Mouse (Mus musculus) heart, embryonic 16.5 days (tissue): ENCODE results near the gene Dvl3. TPM values are rescaled to one million over a fixed set of nuclear protein-coding genes. Genes with fewer than 3 reads are reported as not detected.

ENCODE experiments used
- ATAC-seq: fragments of 200-750 bp; cut with Nextera tagmentation; replicated peaks from 2 replicates; pipeline ENCODE4 v1.8.0; 2017; ENCODE audit warnings: moderate number of reproducible peaks; ENCODE audit not compliant: insufficient read depth, low FRiP score; ENCODE audit errors: extremely low read depth
- H3K27ac ChIP-seq: fragments of 300-500 bp; sonication (generic); 2 replicates; pipeline ENCODE4 v1.5.1; 2014; ENCODE audit warnings: mild to moderate bottlenecking, low read length, control low read depth, moderate library complexity
- H3K27me3 ChIP-seq: fragments of 300-500 bp; sonication (generic); 2 replicates; pipeline ENCODE4 v1.6.1; 2014; ENCODE audit warnings: low read length, mixed read lengths; ENCODE audit not compliant: control insufficient read depth, insufficient read depth
- H3K36me3 ChIP-seq: fragments of 300-500 bp; sonication (generic); 2 replicates; pipeline ENCODE4 v1.6.1; 2014; ENCODE audit not compliant: control insufficient read depth, insufficient read depth
- H3K4me1 ChIP-seq: fragments of 300-500 bp; sonication (generic); 2 replicates; pipeline ENCODE4 v1.6.1; 2014; ENCODE audit warnings: low read length, mixed read lengths; ENCODE audit not compliant: control insufficient read depth, insufficient read depth
- H3K4me2 ChIP-seq: fragments of 300-500 bp; sonication (generic); 2 replicates; pipeline ENCODE4 v1.6.1; 2014; ENCODE audit warnings: low read depth, mild to moderate bottlenecking, control low read depth, low read length
- H3K4me3 ChIP-seq: fragments of 300-500 bp; sonication (generic); 2 replicates; pipeline ENCODE4 v1.5.1; 2014; ENCODE audit warnings: mild to moderate bottlenecking, control low read depth, low read length
- H3K9ac ChIP-seq: fragments of 300-500 bp; sonication (generic); 2 replicates; pipeline ENCODE4 v1.6.1; 2014; ENCODE audit warnings: low read length, control low read depth
- H3K9me3 ChIP-seq: fragments of 300-500 bp; sonication (generic); replicated peaks from 2 replicates; pipeline ENCODE4 v1.6.1; 2016; ENCODE audit warnings: low read length; ENCODE audit not compliant: control insufficient read depth
- WGBS: fragments of 180-500 bp; shearing (Covaris S2); extraction: QIAGEN DNeasy Blood & Tissue Kit; methylation state at CpG from one replicate; pipeline ENCODE4 v1.1.7; 2014; 5-methylcytosine and 5-hydroxymethylcytosine counted together
- polyA plus RNA-seq: library from polyadenylated mRNA; unstranded; fragments of >200 nt; fragmentation: Nextera tagmentation; extraction: Ambion mirVana; gene quantifications from 2 replicates; pipeline ENCODE4 v1.2.1, GENCODE M21; 2015

Gene Dvl3
- polyA plus RNA-seq, 1 experiment from 2014 or later = 18.9 TPM

DNA sequence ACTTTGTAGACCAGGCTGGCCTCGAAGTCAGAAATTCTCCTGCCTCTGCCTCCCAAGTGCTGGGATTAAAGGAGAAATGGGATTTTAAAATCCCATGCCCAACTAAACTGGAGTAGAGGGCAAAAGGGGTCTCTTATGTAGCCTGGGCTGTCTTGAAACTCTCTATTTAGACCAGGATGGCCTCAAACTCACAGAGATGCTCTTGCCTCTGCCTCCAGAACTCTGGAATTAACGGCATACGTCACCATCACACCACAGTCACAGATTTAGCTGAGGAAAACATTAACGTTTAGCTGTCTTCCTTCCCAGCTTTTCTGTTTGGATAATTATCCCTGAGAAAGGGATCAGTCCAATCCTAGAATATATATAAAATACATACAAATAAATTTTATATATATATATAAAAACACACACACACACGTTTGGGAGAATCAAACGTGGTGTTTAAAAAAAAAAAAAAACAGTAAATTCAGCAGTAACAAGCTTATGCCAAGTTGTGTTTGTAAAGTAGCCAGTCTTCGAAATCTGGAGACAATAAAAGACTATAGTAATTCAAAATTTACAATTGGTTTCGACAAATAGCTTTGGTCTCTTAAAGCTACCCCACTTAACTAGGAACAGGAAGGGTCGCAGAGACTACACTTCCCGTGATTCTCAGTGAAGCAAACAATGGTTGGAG is 18.0 kb downstream of the Dvl3 start:
- H3K4me1 ChIP-seq = peaks cover 22% of the 10 kb centered on the region
- no peaks in the 10 kb centered on the region for H3K27me3 ChIP-seq
- peaks cover 44% of the 10 kb centered on the region for H3K36me3 ChIP-seq
- no peak overlapping the region for H3K27ac ChIP-seq
- 0 out of 2 replicates have a peak overlapping the region, but pooled peaks have one; percentile 20 for H3K4me2 ChIP-seq
- no peak overlapping the region for H3K4me3 ChIP-seq
- H3K9me3 ChIP-seq = no peaks in the 10 kb centered on the region
- no peak overlapping the region for H3K9ac ChIP-seq
- no peak for ATAC-seq
- 44% methylated on average over 10 of the region's 10 CpGs for WGBS

DNA sequence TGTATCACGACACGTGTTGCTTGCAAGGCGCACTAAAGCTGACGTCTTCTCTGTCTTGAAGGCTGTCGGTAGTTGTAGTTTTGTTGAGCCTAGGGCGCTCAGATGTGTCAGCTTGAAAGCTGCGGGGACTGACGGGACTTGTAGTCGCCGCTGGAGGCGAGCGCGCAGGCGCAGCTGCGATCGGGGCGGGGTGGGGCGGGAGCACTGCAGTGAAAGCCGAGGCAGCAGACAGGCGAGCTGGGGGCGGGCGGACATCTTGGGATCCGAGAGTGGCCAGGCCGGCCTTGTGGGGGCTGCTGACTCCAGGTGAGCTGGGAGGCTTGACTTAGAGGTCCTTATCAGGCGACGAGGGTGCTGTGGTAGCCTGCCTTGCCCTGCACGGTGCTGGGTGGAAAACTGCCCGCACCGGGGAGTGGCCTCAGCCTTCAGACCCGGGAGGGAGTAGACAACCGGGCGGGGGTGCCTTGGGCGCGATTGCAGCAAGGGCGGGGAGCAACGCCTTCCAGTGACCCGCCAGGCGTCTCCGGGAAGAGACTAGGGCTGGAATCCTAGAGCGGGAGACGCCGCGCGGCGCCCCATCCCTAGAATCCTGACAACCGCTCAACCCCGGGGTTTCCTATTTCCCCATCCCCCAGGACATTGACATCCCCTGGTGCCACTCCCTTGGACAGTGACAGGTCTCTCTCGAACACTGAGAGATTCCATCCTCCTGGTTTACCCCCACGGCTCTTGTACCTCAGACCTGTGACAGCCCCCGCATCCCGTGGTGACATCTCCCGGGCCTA is 18.7 kb downstream of the Dvl3 start, which contains the start of gene Ap2m1:
TSS of gene Ap2m1 (plus strand) at position 183 of the 785 bp plus-strand sequence.
- Histone ChIP-seq H3K4me2 (peak within 1 kb of the TSS; percentile 82), H3K36me3 (peaks cover 51% of the 10 kb centered on the region), H3K4me1 (peaks cover 22% of the 10 kb centered on the region), H3K9ac (peak within 1 kb of the TSS; percentile 98), H3K9me3 (no peaks in the 10 kb centered on the region), H3K27me3 (no peaks in the 10 kb centered on the region), H3K27ac (peak within 1 kb of the TSS; percentile 92), H3K4me3 (peak within 1 kb of the TSS; percentile 89)
- peak; percentile 97 for ATAC-seq
- WGBS = under 1% methylated on average over 52 of the region's 52 CpGs

- Histone ChIP-seq H3K9me3 (no peaks in the 10 kb centered on the region), H3K27ac (peak overlapping the region; percentile 92), H3K9ac (peak overlapping the region; percentile 98), H3K4me1 (peaks cover 22% of the 10 kb centered on the region), H3K4me2 (peak overlapping the region; percentile 82), H3K27me3 (no peaks in the 10 kb centered on the region), H3K36me3 (peaks cover 52% of the 10 kb centered on the region), H3K4me3 (peak overlapping the region; percentile 89)
- no peak for ATAC-seq
- WGBS = 26% methylated on average over 9 of the region's 9 CpGs
These were observed 19.4 kb downstream of the Dvl3 start for GRCm38 (mm10) chr16:20536081-20536665.

DNA sequence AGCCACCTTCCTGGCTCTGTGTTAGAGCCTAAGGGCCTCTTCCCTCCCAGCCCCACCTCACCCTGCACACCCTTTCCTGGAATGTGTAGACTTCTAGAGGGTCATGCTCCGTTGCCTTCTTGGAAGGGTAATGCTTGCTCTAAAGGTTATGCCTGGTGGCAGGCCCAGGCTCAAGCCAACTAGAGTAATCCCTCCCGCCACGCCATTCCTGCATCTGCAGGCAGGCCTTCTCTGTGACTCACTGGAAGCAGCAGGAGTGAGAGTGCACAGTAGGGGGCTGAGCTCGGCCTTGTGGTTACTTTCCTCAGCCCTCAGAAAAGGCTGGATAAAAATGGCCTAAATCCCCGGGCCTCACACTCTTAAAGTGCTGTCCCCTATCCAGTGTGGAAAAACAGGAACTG is 20.3 kb downstream of the Dvl3 start:
- no peaks in the 10 kb centered on the region for H3K9me3 ChIP-seq
- peak overlapping the region; percentile 65 for H3K27ac ChIP-seq
- peaks cover 22% of the 10 kb centered on the region for H3K4me1 ChIP-seq
- H3K4me2 ChIP-seq = peak overlapping the region; percentile 82
- peaks cover 52% of the 10 kb centered on the region for H3K36me3 ChIP-seq
- 33% methylated on average over 5 of the region's 5 CpGs for WGBS
- no peaks in the 10 kb centered on the region for H3K27me3 ChIP-seq
- ATAC-seq = no peak
- H3K9ac ChIP-seq = peak overlapping the region; percentile 98
- H3K4me3 ChIP-seq = peak overlapping the region; percentile 89

GRCm38 (mm10) chr16:20537601-20538320 is 21.0 kb downstream of the Dvl3 start:
- no peaks in the 10 kb centered on the region for H3K9me3 ChIP-seq
- H3K27ac ChIP-seq = no peak overlapping the region; the same call in 1 of the 2 replicates
- peaks cover 56% of the 10 kb centered on the region for H3K36me3 ChIP-seq
- WGBS = 34% methylated on average over 6 of the region's 6 CpGs
- peak overlapping the region; percentile 89 for H3K4me3 ChIP-seq
- H3K4me2 ChIP-seq = peak overlapping the region; percentile 82
- no peak for ATAC-seq
- no peaks in the 10 kb centered on the region for H3K27me3 ChIP-seq
- H3K9ac ChIP-seq = peak overlapping the region; percentile 98
- H3K4me1 ChIP-seq = peaks cover 22% of the 10 kb centered on the region

- Histone ChIP-seq H3K4me1 (peaks cover 22% of the 10 kb centered on the region), H3K27me3 (no peaks in the 10 kb centered on the region), H3K4me3 (no peak overlapping the region), H3K9me3 (no peaks in the 10 kb centered on the region), H3K27ac (no peak overlapping the region), H3K9ac (no peak overlapping the region), H3K4me2 (no peak overlapping the region), H3K36me3 (peaks cover 62% of the 10 kb centered on the region)
- ATAC-seq = no peak
- 68% methylated on average over 3 of the region's 3 CpGs for WGBS
These were observed 22.9 kb downstream of the Dvl3 start for GRCm38 (mm10) chr16:20539649-20540048.

GRCm38 (mm10) chr16:20540438-20540837 is 23.7 kb downstream of the Dvl3 start:
- Histone ChIP-seq H3K4me2 (no peak overlapping the region), H3K4me1 (peaks cover 22% of the 10 kb centered on the region), H3K4me3 (no peak overlapping the region), H3K9me3 (no peaks in the 10 kb centered on the region), H3K27me3 (no peaks in the 10 kb centered on the region), H3K27ac (no peak overlapping the region), H3K36me3 (peaks cover 62% of the 10 kb centered on the region), H3K9ac (no peak overlapping the region)
- no peak for ATAC-seq
- WGBS = 70% methylated on average over 4 of the region's 4 CpGs

GRCm38 (mm10) chr16:20545696-20546095 is 28.9 kb downstream of the Dvl3 start:
- no peak for ATAC-seq
- Histone ChIP-seq H3K4me3 (no peak overlapping the region), H3K4me2 (no peak overlapping the region), H3K27ac (no peak overlapping the region), H3K27me3 (no peaks in the 10 kb centered on the region), H3K36me3 (peaks cover 33% of the 10 kb centered on the region), H3K9ac (no peak overlapping the region), H3K4me1 (peaks cover 13% of the 10 kb centered on the region), H3K9me3 (no peaks in the 10 kb centered on the region)
- WGBS = 91% methylated on average over 10 of the region's 10 CpGs
